Mouse (Mus musculus) liver, embryonic 16.5 days (tissue): Measurements from ENCODE around the gene Zfp275. TPM values are rescaled to one million over a fixed set of nuclear protein-coding genes. Genes with fewer than 3 reads are reported as not detected.
"Not testable (repeated sequence)": the region's sequence is repeated elsewhere in the genome, so short reads cannot be mapped to it uniquely, and the experiment has no call there.

ENCODE experiments used
- ATAC-seq: fragments of 200-750 bp; cut with Nextera tagmentation; 2 replicates; pipeline ENCODE4 v1.8.0; 2017; ENCODE audit warnings: low read depth, mild to moderate bottlenecking, moderate number of reproducible peaks, moderate library complexity
- H3K27ac ChIP-seq: fragments of 300-500 bp; sonication (generic); 2 replicates; pipeline ENCODE4 v1.5.1; 2014; ENCODE audit warnings: mild to moderate bottlenecking, low read length
- H3K27me3 ChIP-seq: fragments of 300-500 bp; sonication (generic); 2 replicates; pipeline ENCODE4 v1.6.1; 2014; ENCODE audit warnings: low read depth, low read length, mixed read lengths; ENCODE audit not compliant: control insufficient read depth, insufficient read depth
- H3K36me3 ChIP-seq: fragments of 300-500 bp; sonication (generic); 2 replicates; pipeline ENCODE4 v1.6.1; 2014; ENCODE audit warnings: mild to moderate bottlenecking; ENCODE audit not compliant: control insufficient read depth, insufficient read depth
- H3K4me1 ChIP-seq: fragments of 300-500 bp; sonication (generic); 2 replicates; pipeline ENCODE4 v1.6.1; 2014; ENCODE audit warnings: low read depth, low read length, mixed read lengths; ENCODE audit not compliant: control insufficient read depth
- H3K4me2 ChIP-seq: fragments of 300-500 bp; sonication (generic); 2 replicates; pipeline ENCODE4 v1.6.1; 2014; ENCODE audit warnings: low read depth, low read length, mixed read lengths
- H3K4me3 ChIP-seq: fragments of 300-500 bp; sonication (generic); 2 replicates; pipeline ENCODE4 v1.5.1; 2014; ENCODE audit warnings: low read depth, mild to moderate bottlenecking, low read length
- H3K9ac ChIP-seq: fragments of 300-500 bp; sonication (generic); 2 replicates; pipeline ENCODE4 v1.6.1; 2014; ENCODE audit warnings: low read depth, low read length
- H3K9me3 ChIP-seq: fragments of 300-500 bp; sonication (generic); replicated peaks from 2 replicates; pipeline ENCODE4 v1.6.1; 2016; ENCODE audit warnings: low read length; ENCODE audit not compliant: control insufficient read depth
- WGBS: fragments of 180-500 bp; shearing (Covaris S2); extraction: QIAGEN DNeasy Blood & Tissue Kit; methylation state at CpG from one replicate; pipeline ENCODE4 v1.1.7; 2014; ENCODE audit not compliant: insufficient replicate concordance; 5-methylcytosine and 5-hydroxymethylcytosine counted together
- polyA plus RNA-seq: library from polyadenylated mRNA; unstranded; fragments of >200 nt; fragmentation: Nextera tagmentation; extraction: Ambion mirVana; gene quantifications from 2 replicates; pipeline ENCODE4 v1.2.1, GENCODE M21; 2015

Zfp275 gene
- polyA plus RNA-seq, 1 experiment from 2014 or later, result 2.6 TPM

GRCm38 (mm10) chrX:73391481-73391880, 49.1 kb downstream of the Zfp275 start:
- WGBS, result 63% methylated on average over 4 of the region's 4 CpGs
- no peak overlapping the region for H3K9ac ChIP-seq
- no peak overlapping the region for H3K4me2 ChIP-seq
- no peaks in the 10 kb centered on the region for H3K9me3 ChIP-seq
- no peaks in the 10 kb centered on the region for H3K36me3 ChIP-seq
- no peaks in the 10 kb centered on the region for H3K4me1 ChIP-seq
- no peak overlapping the region for H3K4me3 ChIP-seq
- ATAC-seq, result no peak
- H3K27me3 ChIP-seq, result no peaks in the 10 kb centered on the region; the same call in 1 of the 2 replicates
- H3K27ac ChIP-seq, result no peak overlapping the region

- WGBS, result 65% methylated on average over 1 of the region's 1 CpGs
- Histone ChIP-seq H3K4me1 (no peaks in the 10 kb centered on the region), H3K4me2 (no peak overlapping the region), H3K9me3 (no peaks in the 10 kb centered on the region), H3K27ac (no peak overlapping the region), H3K27me3 (no peaks in the 10 kb centered on the region; the same call in 1 of the 2 replicates), H3K4me3 (no peak overlapping the region), H3K9ac (no peak overlapping the region), H3K36me3 (no peaks in the 10 kb centered on the region)
- ATAC-seq, result no peak
Observed at GRCm38 (mm10) chrX:73396446-73396845, 54.0 kb downstream of the Zfp275 start.

- WGBS, result 50% methylated on average over 1 of the region's 2 CpGs
Observed at GRCm38 (mm10) chrX:73398636-73399035, 56.2 kb downstream of the Zfp275 start, which contains the start of gene Gm18336. TSS of gene Gm18336 (minus strand) at chrX:73398736.

GRCm38 (mm10) chrX:73400951-73401350, 58.5 kb downstream of the Zfp275 start:
- H3K4me2 ChIP-seq, result no peak overlapping the region
- ATAC-seq, result no peak
- H3K4me3 ChIP-seq, result no peak overlapping the region
- 77% methylated on average over 20 of the region's 20 CpGs for WGBS
- H3K27ac ChIP-seq, result no peak overlapping the region
- no peaks in the 10 kb centered on the region for H3K9me3 ChIP-seq
- H3K27me3 ChIP-seq, result no peaks in the 10 kb centered on the region
- no peak overlapping the region for H3K9ac ChIP-seq
- no peaks in the 10 kb centered on the region for H3K36me3 ChIP-seq
- H3K4me1 ChIP-seq, result no peaks in the 10 kb centered on the region

More at GRCm38 (mm10) chrX:73398636-73399035, 56.2 kb downstream of the Zfp275 start, which contains the start of gene Gm18336:
- not testable (repeated sequence) for H3K27ac ChIP-seq, H3K4me1 ChIP-seq, H3K36me3 ChIP-seq, H3K9ac ChIP-seq, ATAC-seq, H3K4me3 ChIP-seq, H3K4me2 ChIP-seq, H3K27me3 ChIP-seq, H3K9me3 ChIP-seq

- no peak overlapping the region for H3K27ac ChIP-seq
- no peaks in the 10 kb centered on the region for H3K27me3 ChIP-seq
- H3K4me2 ChIP-seq, result no peak overlapping the region
- H3K9me3 ChIP-seq, result no peaks in the 10 kb centered on the region
- no peaks in the 10 kb centered on the region for H3K36me3 ChIP-seq
- H3K4me1 ChIP-seq, result no peaks in the 10 kb centered on the region
- H3K4me3 ChIP-seq, result no peak overlapping the region
- H3K9ac ChIP-seq, result no peak overlapping the region
- no peak for ATAC-seq
- 85% methylated on average over 12 of the region's 12 CpGs for WGBS
Observed at GRCm38 (mm10) chrX:73401616-73402015, 59.2 kb downstream of the Zfp275 start.

Other genes with a start within 250 kb of the Zfp275 start
- gene Xlr3a, start 245.5 kb upstream of the Zfp275 start, polyA plus RNA-seq, result 3.6 and 3.8 TPM in 2 replicates
- gene Gm14685, start 225.6 kb upstream of the Zfp275 start, polyA plus RNA-seq, result 0.21 and 0.44 TPM in 2 replicates
- not detected in 2 replicates for gene Xlr5b, start 193.8 kb upstream of the Zfp275 start, polyA plus RNA-seq
- gene DXBay18, start 193.2 kb upstream of the Zfp275 start, polyA plus RNA-seq, result 0.25 and 0.53 TPM in 2 replicates
- gene Spin2d, start 165.6 kb upstream of the Zfp275 start, polyA plus RNA-seq, result not detected in 2 replicates
- gene Xlr3b, start 150.4 kb upstream of the Zfp275 start, polyA plus RNA-seq, result 2.2 TPM in 2 replicates
- gene Xlr4b, start 128.3 kb upstream of the Zfp275 start, polyA plus RNA-seq, result 1.3 and 1.4 TPM in 2 replicates
- 3.0 and 3.1 TPM in 2 replicates for gene F8a, start 114.3 kb upstream of the Zfp275 start, polyA plus RNA-seq
- 0.29 and 0.35 TPM in 2 replicates for gene Xlr4c, start 99.5 kb upstream of the Zfp275 start, polyA plus RNA-seq
- gene Xlr3c, start 77.2 kb upstream of the Zfp275 start, polyA plus RNA-seq, result not detected in 2 replicates
- 0.09 TPM in 1 of 2 replicates, not detected in the other for gene Xlr5a, start 49.6 kb upstream of the Zfp275 start, polyA plus RNA-seq
- gene Xlr5c, start 49.6 kb upstream of the Zfp275 start, polyA plus RNA-seq, result not detected in 2 replicates
- gene Gm45015, start 5.8 kb upstream of the Zfp275 start, polyA plus RNA-seq, result not detected in 2 replicates
- not detected in 2 replicates for gene Gm18336, start 56.1 kb downstream of the Zfp275 start, polyA plus RNA-seq
- gene Zfp92, start 68.5 kb downstream of the Zfp275 start, polyA plus RNA-seq, result not detected in 2 replicates
- gene Trex2, start 92.7 kb downstream of the Zfp275 start, polyA plus RNA-seq, result not detected in 2 replicates
- 34.8 and 37.2 TPM in 2 replicates for gene Haus7, start 116.4 kb downstream of the Zfp275 start, polyA plus RNA-seq
- gene Bgn, start 141.0 kb downstream of the Zfp275 start, polyA plus RNA-seq, result 12.7 and 17.0 TPM in 2 replicates
- 0.05 TPM in 1 of 2 replicates, not detected in the other for gene Atp2b3, start 160.5 kb downstream of the Zfp275 start, polyA plus RNA-seq